ENCODE assay signal across 8 mouse cellular contexts in the genomic region with DNA sequence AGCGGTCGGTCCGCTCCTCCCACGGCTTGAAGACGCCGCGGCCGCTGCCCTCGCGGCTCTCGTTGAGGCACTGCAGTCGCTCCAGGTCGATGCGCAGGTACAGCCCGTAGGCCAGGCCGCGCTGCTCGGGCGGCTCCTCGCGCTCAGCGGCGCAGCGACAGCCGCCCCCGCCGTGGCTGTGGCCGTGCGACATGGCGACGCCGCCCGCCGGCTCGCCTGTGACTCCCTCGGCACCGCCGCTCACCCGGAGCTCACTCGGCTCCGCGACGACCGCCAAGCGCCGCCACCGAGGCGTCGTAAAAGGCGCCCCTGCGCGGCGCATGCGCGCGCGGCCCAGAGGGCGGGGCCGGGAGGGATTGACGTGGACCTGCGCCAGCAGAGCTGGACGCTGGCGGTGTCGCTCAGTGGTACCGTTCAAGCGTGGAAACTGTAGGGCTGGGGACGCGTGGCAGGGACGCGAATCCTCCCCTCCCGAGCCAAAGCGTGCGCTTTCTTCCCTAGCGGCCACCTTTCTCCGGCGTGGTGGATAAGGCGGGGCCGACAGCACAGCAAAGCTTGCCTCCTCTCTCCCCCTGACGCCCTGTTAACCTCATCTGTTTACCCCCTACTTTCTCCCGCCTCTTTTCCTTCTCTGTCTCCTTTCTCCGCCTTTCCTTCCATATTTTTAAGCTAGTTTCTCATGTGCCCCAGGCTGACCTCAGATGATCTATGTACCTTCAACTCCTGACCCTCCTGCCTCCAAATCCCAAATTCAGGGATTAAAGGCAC. TPM values are rescaled to one million over a fixed set of nuclear protein-coding genes. Genes with fewer than 3 reads are reported as not detected.
DNase-seq lines count a peak whose midpoint lies in the region; ATAC-seq and TF ChIP-seq lines count a peak whose summit lies in the region.

Gene Pithd1, minus strand, starts transcription at position 322 of the 768 bp plus-strand sequence.

- H3K27ac ChIP-seq in gastrocnemius, adult 2 months = peak within 1 kb of the TSS; percentile 99
- H3K27ac ChIP-seq in hindbrain, postnatal 0 days = peak within 1 kb of the TSS; percentile 80
- peak within 1 kb of the TSS; percentile 97 for H3K27ac ChIP-seq in left cerebral cortex, adult 2 months

- H3K9me3 ChIP-seq in hindbrain, postnatal 0 days (ENCODE audit: low read length) = no peaks in the 10 kb centered on the region

- DNase-seq in WW6 (ENCODE audit: low read depth, low spot score) = peak; percentile 78
- peak; percentile 82 to 95 for DNase-seq in cerebellum, postnatal 4 days (ENCODE audit: low spot score in 2 of 2)
- peak; percentile 95 for DNase-seq in gastrocnemius, adult 2 months
- peak; percentile 97 for DNase-seq in hindbrain, postnatal 0 days (ENCODE audit: low spot score)
- DNase-seq in left cerebral cortex, adult 2 months (ENCODE audit: extremely low spot score in 1 of 2, low spot score in 2 of 2) = peak; percentile 92 to 94
- peak; percentile 88 to 90 for DNase-seq in right cerebral cortex, adult 2 months (ENCODE audit: low spot score in 2 of 2)
- DNase-seq in urinary bladder, postnatal 14 days (ENCODE audit: low spot score) = peak; percentile 89

- peak; percentile 96 for ATAC-seq in hindbrain, postnatal 0 days
- ATAC-seq in megakaryocyte, adult 5-6 weeks (ENCODE audit: poor library complexity, severe bottlenecking) = peak; percentile 94

- H3K4me3 ChIP-seq in gastrocnemius, adult 2 months = peak within 1 kb of the TSS; percentile 85
- H3K4me3 ChIP-seq in hindbrain, postnatal 0 days (ENCODE audit: low read length) = peak within 1 kb of the TSS; percentile 84
- peak within 1 kb of the TSS; percentile 93 for H3K4me3 ChIP-seq in left cerebral cortex, adult 2 months

- TF ChIP-seq CTCF in gastrocnemius, adult 2 months (IDR thresholded peaks at IDR 0.05) = no peak; the same call in 1 of the 2 replicates
- peak; percentile 37 for TF ChIP-seq CTCF in hindbrain, postnatal 0 days (IDR thresholded peaks at IDR 0.05; ENCODE audit: low read depth)
- peak; percentile 33 for TF ChIP-seq CTCF in left cerebral cortex, adult 2 months (IDR thresholded peaks at IDR 0.05)

- H3K36me3 ChIP-seq in hindbrain, postnatal 0 days (ENCODE audit: insufficient read depth, low read length) = peaks cover 12% of the 10 kb centered on the region

- intact Hi-C loops in gastrocnemius, adult 2 months (cut with DNase I) = loop anchor here (2.0 kb wide), 1 partner anchor 66 kb away; the partner anchor contains the start of gene Rpl11
- intact Hi-C loops in left cerebral cortex, adult 2 months (cut with DNase I) = loop anchor here (1.0 kb wide), 1 partner anchor 34 kb away; the partner anchor contains the start of gene Eloa

- H3K27me3 ChIP-seq in hindbrain, postnatal 0 days (ENCODE audit: insufficient read depth, low read length) = no peaks in the 10 kb centered on the region

- peak within 1 kb of the TSS; percentile 89 for H3K9ac ChIP-seq in hindbrain, postnatal 0 days (replicated peaks; ENCODE audit: low read length)

- H3K4me1 ChIP-seq in hindbrain, postnatal 0 days (ENCODE audit: insufficient read depth, low read length) = peaks cover 12% of the 10 kb centered on the region

- WGBS in hindbrain, postnatal 0 days = under 1% methylated on average over 75 of the region's 81 CpGs

- peak within 1 kb of the TSS; percentile 99 for H3K4me2 ChIP-seq in hindbrain, postnatal 0 days (ENCODE audit: low read depth, low read length)

RNA-seq across cellular contexts. Expression of gene Pithd1, which starts in this region (rescaled TPM):
- total RNA-seq in gastrocnemius, adult 2 months (2021) = 10 to 100 TPM; 23.3 to 28.5 TPM
- 53.2 and 60.2 TPM in 2 replicates for total RNA-seq in hindbrain, postnatal 0 days (2014; rRNA removed)
- 84.5 and 85.7 TPM in 2 replicates for polyA plus RNA-seq in hindbrain, postnatal 0 days (2015; fragmentation: Nextera tagmentation; extraction: Ambion mirVana)
- total RNA-seq in left cerebral cortex, adult 2 months (2021) = 10 to 100 TPM; 75.9 to 95.0 TPM
- total RNA-seq in megakaryocyte, adult 5-6 weeks (2015) = 14.9 and 18.5 TPM in 2 replicates
- 20.6 and 26.2 TPM in 2 replicates for total RNA-seq in megakaryocyte, adult 5-6 weeks (2017)

Comparison
In these comparisons a context has a peak if more than half of its experiments do, and no peak if none do; other contexts are left out.
1. Peak in every context shown above with its lines: DNase-seq, ATAC-seq, H3K4me3 ChIP-seq and H3K27ac ChIP-seq.